Mouse (Mus musculus) 3T3-L1 (cell line): ENCODE measurements around the gene Gabrg3.

Source experiments
- DNase-seq: peaks from one replicate; pipeline ENCODE4 v3.0.0-alpha.2; 2015; ENCODE audit warnings: low read depth, low spot score

The Gabrg3 gene

DNA sequence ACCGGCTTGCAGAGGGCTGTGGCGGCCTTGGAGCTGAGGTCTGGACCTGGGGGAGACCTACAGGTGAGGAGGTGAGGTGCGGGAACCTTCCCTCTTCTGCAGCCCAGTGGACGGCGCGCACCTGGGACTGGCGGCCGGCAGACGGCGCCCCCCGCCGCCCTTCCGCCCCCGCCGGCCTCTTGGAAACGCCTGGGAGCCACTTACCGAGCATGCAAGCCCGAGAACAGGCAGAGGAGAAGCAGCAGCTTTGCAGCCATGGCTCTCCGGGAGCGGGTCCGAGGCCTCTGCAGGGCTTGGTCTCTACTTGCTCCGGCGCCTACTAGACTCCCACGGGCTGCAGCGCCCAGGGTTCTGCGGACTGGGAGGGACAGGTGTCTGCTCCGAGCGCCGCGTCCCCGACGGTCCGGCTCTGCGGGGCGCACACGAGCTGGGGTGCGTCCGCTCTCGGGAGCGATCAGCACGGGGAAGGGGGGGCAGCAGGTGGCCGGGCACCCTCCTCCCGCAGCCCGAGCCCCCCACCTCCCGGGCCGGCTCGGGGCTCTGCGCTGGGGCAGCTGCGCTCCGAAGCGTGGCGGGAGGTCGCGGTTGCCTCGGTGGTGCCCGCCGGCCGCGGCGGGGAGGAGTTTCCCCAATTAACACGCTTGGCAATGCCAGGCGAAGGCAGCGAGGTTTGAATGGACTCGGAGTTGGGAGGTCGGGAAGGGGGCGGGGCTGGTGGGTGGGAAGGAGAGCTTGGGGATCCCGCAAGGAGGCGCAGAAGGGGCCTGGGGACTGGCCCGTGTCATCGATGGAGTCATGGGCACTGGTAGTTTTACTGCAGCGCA, at the start of gene Gabrg3:
Gene Gabrg3, minus strand, starts transcription at position 672 of the 824 bp plus-strand sequence.
- no peak for DNase-seq

DNA sequence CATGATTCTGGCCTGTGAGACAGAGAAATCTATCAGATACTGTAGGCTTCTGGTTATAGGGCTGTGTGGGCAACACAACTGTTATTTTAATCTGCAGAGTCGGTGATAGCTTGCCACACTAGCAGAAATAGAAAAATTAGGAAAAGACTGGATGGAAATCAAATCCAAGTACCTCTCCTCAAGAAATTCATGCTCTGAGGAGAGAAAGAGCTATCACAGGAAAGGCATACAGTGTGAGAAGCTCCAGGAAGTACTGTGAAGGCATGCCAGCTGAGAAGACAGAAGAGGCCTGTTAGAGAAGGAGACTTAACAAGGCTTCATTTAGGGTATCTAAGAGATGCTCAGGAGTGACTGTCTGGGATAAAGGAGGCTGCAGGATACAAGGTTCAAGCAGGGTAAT, 35.7 kb upstream of the Gabrg3 start:
- no peak for DNase-seq

DNA sequence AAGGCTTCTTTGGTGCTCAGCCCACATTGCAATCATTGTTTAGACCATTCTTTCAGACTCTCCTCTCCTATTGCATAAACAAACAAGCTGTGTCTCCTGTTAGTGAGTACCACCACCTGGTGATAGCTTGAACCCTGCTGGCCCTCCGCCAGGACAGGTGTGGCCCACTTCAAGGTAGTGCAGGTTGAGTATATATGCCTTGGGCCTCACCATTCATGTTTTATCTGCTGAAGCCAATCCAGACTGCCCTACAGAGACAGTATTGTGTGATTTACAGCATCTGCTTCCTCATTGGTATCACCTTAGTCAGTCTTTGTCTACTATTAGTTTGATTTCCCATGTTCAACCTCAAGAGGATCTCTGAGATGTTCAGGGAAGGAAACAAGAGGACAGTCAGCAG, 34.1 kb upstream of the Gabrg3 start:
- DNase-seq: no peak

- DNase-seq: no peak
Measured at GRCm38 (mm10) chr7:57419392-57419791, 32.4 kb upstream of the Gabrg3 start, which contains the start of gene Gabrb3. Gene Gabrb3, plus strand, starts transcription at chr7:57419692.

DNA sequence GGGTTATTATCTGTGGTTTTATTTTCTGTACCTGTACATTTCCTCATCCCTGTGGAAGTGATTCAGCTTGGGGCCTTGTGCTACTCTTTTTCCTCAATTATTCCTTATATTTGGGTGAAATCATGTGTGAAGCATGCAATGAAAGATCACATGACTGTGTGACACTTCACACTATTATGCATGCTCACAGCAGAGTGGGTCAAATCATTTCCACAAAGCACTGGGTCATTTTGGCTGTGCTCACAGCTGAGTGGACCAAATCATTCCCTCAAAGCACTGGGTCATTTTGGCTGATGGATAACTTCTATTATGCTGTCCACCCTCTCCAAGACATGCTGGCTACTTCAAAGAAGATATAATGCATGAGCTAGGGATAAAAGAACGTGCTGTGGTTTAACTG, 25.9 kb upstream of the Gabrg3 start:
- DNase-seq: no peak

GRCm38 (mm10) chr7:57411163-57411562, 24.2 kb upstream of the Gabrg3 start:
- no peak for DNase-seq

- DNase-seq: no peak
Measured at GRCm38 (mm10) chr7:57393551-57393950, 6.6 kb upstream of the Gabrg3 start.

- no peak for DNase-seq
Measured at GRCm38 (mm10) chr7:57390046-57390445, 3.1 kb upstream of the Gabrg3 start.

DNA sequence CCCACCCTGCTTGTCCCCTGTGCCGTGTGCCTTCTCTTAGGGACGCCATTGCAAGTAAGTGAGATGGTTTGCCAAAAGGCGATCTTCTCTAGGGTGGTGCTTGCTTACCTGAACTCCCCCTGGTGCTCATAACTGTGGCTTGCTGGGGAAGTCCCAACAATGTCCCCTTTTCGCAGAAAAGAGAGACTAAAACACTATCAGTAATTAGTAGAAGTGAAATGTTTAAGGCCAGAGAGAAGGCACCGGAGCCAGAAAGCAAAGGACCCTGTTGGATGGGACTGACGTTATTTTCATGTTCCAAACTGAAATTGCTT, 310 bp upstream of the Gabrg3 start:
- DNase-seq: no peak

DNA sequence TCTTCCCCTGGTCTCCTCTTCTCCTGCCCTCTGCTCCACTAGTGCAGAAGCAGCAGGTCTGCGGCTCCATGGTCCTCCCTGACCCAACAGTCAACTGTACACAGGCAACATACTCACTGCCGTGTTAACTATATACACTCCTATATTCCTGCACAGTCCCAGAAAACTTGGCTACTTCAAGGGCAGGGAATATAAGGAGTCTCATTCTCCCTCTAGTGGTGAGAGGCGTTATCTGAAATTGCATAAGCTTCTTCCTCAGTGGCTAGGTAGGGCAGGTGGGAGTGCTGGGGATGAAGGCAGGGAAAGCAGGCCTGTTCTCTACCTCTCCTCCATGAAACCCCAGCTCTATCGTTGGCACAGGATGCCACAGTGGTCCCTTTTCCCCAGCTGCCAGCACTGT, 2.9 kb downstream of the Gabrg3 start:
- peak; percentile 43 for DNase-seq

DNA sequence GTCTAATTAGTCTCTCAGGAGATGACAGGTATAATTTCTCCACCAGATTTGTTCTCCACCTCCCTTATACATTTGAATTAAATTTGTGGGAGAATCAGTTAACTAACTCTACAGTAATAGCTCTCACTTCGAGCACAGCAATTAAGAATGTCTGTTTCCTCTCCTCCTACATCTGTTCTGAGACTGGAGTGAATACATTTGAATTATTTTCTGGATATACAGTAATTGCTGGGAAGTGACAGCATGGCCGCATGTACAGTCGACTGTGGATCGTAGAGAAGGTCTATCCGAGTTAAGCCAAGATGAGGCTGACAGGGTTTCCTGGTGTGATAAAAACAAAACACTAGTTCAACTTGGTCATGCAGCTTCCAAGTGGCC, 21.0 kb downstream of the Gabrg3 start:
- no peak for DNase-seq

- DNase-seq: no peak
Measured at GRCm38 (mm10) chr7:57365134-57366012, 21.6 kb downstream of the Gabrg3 start.

- no peak for DNase-seq
Measured at GRCm38 (mm10) chr7:57363812-57364211, 23.2 kb downstream of the Gabrg3 start.

DNA sequence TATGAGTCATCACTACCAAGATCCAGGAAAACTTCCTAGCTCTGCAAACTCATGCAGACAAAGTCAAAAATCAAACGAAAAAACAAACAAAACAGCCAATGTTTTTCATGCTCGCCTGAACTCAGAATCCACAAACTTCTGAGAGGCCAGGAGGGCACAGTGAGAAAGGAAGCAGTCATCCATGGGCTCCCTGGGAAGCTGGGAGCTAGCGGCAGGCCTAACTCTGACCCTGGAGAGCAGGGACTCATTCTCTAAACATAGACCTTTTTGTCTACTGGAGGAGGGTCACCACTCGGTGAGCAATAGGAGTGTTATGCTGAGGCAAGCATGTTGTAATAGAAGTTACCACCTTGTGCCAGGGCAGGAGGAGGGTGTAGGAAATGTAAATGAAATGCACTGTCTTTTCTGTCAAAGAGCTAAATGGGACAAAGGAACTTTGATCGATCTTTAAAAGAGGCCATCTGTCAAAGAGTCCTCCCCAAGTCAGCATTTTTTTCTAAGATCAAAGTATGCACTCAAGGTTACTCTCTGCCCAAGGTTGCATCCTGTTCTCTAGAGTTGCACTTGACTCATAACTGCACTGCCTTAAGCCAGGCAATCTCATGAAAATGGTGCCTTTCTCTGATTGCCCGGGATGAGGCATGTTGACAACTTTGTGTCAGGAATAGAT, 29.0 kb downstream of the Gabrg3 start:
- DNase-seq: peak; percentile 2

GRCm38 (mm10) chr7:57356565-57357301, 30.3 kb downstream of the Gabrg3 start:
- DNase-seq: no peak

DNA sequence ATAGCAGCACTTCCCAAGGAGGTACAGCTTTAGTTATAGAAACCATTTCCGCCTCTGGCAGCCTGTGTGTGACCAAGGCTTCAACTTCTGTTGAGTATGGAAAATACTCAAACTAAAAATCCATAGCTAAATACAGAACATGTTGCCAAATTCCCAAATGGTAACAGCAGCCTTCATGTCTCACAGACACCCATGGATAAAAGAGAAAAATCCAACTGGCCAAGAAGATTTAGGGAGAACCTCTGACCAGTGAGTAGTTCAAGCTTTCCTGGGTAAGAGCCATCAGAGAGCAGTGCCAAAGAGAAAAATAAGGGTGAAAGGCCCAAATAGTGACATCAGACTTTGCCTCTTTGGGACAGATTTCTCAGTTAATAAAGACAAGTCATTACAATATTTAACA, 38.2 kb downstream of the Gabrg3 start:
- no peak for DNase-seq

DNA sequence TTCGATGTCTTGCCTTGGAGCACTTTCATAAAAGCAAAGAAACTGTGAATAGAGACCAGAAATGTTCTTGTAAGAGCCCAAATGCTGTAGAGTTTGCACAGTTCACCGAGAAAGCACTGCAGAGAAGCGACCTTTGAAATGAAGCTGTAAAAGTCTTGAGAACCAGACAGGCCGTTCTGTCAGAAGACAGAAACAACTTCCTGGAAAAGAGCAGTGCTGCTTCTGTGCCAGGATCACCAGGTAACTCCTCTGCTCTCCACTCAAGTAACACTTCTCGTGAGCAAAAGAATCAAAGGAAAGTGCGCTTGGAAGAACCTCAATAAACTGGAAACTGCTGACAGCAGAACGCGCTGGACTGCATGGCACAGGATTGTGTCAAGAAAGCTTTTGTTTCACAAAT, 45.1 kb downstream of the Gabrg3 start:
- DNase-seq: no peak

DNA sequence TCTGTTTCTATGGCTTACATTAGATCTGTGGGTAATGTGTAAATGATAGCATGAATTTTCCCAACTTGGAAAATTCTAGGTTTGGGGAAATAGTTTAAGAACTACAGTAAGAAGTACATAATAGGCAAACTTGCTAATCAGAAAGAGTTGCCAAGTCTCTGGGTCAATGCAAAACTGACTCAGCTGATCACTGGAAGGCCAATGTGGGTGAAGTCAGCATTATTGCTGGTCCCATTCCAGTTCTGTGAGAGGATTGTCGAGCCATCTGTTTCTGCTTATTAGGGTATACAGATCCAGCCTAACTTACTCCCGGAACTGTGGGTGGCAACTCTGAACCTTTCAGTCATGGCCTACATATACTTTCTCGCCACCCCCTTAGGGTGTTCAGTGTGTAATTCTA, 55.8 kb downstream of the Gabrg3 start:
- DNase-seq: peak; percentile 5

DNA sequence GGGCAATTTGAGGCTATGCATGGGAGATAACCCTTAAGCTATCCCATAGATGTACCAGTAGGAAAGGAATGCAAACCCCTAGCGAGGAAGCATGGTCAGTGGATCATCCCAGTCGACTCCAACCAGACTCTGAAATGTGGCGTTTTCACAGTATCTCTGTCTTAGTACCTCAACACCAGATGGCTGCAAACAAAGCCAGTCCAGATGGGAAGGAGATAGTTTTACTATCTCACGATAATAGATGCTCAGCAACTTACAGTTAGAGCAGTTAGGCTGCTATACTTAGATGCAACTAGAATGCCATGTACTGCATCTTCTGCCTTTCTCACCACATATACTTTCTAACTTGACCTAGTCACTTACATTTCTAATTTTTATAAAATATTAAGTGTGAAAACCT, 56.7 kb downstream of the Gabrg3 start:
- no peak for DNase-seq

- no peak for DNase-seq
Measured at GRCm38 (mm10) chr7:57324473-57324872, 62.5 kb downstream of the Gabrg3 start.

DNA sequence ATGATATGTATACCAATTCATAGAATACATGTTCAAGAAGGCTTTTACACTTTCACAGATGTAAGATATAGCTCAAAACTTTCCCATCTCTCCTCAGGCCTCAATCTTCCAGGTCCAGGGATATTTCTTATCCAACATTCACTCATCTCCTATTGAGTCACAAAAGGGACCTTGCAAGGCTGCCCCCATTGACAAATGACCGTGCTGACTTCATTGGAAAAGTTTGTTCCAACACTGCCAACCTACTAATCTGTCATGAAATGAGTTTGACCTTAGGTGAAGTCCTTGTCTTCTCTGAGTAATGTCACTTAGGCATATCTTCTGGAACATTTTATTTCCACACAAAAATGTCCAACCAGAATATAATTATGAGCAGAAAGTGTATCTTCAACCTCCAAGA, 64.9 kb downstream of the Gabrg3 start:
- DNase-seq: no peak

DNA sequence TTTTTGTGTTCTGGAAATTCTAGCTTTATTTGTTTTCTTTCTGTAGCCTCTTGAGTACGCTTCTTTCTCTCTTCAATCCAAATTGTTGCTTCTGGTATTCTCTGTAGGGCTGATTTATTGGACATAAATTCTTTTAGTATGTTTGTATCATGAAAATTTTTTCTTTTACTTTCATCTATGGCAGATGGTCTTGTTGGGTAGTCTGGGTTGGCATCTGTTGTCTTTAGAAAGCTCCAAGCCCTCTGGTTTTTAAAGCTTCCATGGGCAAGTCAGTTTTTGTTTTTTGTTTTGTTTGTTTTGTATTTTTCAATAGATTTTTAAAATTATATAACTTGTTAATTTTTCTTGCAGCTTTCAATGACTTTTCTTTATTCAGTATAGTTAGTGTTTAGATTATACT, 72.0 kb downstream of the Gabrg3 start:
- no peak for DNase-seq
